Mouse (Mus musculus) lung, adult 18-20 months (tissue): ENCODE measurements around the gene Kctd7.

Experiments
- DNase-seq, 2 experiments: peaks; one replicate each; pipeline ENCODE4 v3.0.0; 2022; ENCODE audit warnings: mixed read lengths in 2 of 2

Gene Kctd7

GRCm38 (mm10) chr5:130144334-130145312, at the start of gene Kctd7:
Gene Kctd7, plus strand, starts transcription at chr5:130144861.
- DNase-seq = peak; percentile 98

GRCm38 (mm10) chr5:130096754-130097153, 47.9 kb upstream of the Kctd7 start:
- DNase-seq = peak; percentile 24 to 53

- no peak for DNase-seq
Observed at GRCm38 (mm10) chr5:130097837-130098236, 46.8 kb upstream of the Kctd7 start.

GRCm38 (mm10) chr5:130101724-130102123, 42.9 kb upstream of the Kctd7 start:
- no peak for DNase-seq

GRCm38 (mm10) chr5:130109348-130109747, 35.3 kb upstream of the Kctd7 start:
- DNase-seq = no peak

- no peak for DNase-seq
Observed at GRCm38 (mm10) chr5:130110632-130111464, 33.8 kb upstream of the Kctd7 start.

GRCm38 (mm10) chr5:130112653-130113052, 32.0 kb upstream of the Kctd7 start:
- no peak for DNase-seq

- DNase-seq = no peak
Observed at GRCm38 (mm10) chr5:130116116-130116515, 28.5 kb upstream of the Kctd7 start.

- no peak for DNase-seq
Observed at GRCm38 (mm10) chr5:130116857-130117256, 27.8 kb upstream of the Kctd7 start.

GRCm38 (mm10) chr5:130117932-130118331, 26.7 kb upstream of the Kctd7 start:
- DNase-seq = no peak

- no peak for DNase-seq
Observed at GRCm38 (mm10) chr5:130119236-130119635, 25.4 kb upstream of the Kctd7 start.

- no peak for DNase-seq
Observed at GRCm38 (mm10) chr5:130120070-130120736, 24.5 kb upstream of the Kctd7 start.

- no peak for DNase-seq
Observed at GRCm38 (mm10) chr5:130120904-130121303, 23.8 kb upstream of the Kctd7 start.

- no peak for DNase-seq
Observed at GRCm38 (mm10) chr5:130122355-130122754, 22.3 kb upstream of the Kctd7 start.

GRCm38 (mm10) chr5:130124271-130124670, 20.4 kb upstream of the Kctd7 start:
- DNase-seq = no peak

- DNase-seq = no peak
Observed at GRCm38 (mm10) chr5:130128686-130129523, 15.8 kb upstream of the Kctd7 start.

GRCm38 (mm10) chr5:130129524-130129793, 15.2 kb upstream of the Kctd7 start:
- DNase-seq = no peak

GRCm38 (mm10) chr5:130136597-130136996, 8.1 kb upstream of the Kctd7 start:
- DNase-seq = no peak

- peak; percentile 69 to 75 for DNase-seq
Observed at GRCm38 (mm10) chr5:130139393-130139792, 5.3 kb upstream of the Kctd7 start.

GRCm38 (mm10) chr5:130141138-130141537, 3.5 kb upstream of the Kctd7 start:
- DNase-seq = no peak

- DNase-seq = no peak
Observed at GRCm38 (mm10) chr5:130142041-130142440, 2.6 kb upstream of the Kctd7 start.

- DNase-seq = no peak
Observed at GRCm38 (mm10) chr5:130143101-130143500, 1.6 kb upstream of the Kctd7 start.
